Mouse (Mus musculus) embryonic facial prominence, embryonic 14.5 days (tissue): ENCODE data around the gene Ubald1. TPM values are rescaled to one million over a fixed set of nuclear protein-coding genes. Genes with fewer than 3 reads are reported as not detected.

ENCODE experiments used
- ATAC-seq: fragments of 200-750 bp; cut with Nextera tagmentation; 2 replicates; pipeline ENCODE4 v1.8.0; 2017; ENCODE audit warnings: low read depth, moderate number of reproducible peaks, moderate TSS enrichment
- DNase-seq: peaks from one replicate; pipeline ENCODE4 v3.0.0-alpha.2; 2015; ENCODE audit warnings: low spot score
- H3K27ac ChIP-seq: fragments of 300-500 bp; sonication (generic); replicated peaks from 2 replicates; pipeline ENCODE4 v1.5.1; 2014; ENCODE audit warnings: low read depth, mild to moderate bottlenecking, low read length, moderate library complexity
- H3K27me3 ChIP-seq: fragments of 300-500 bp; sonication (generic); replicated peaks from 2 replicates; pipeline ENCODE4 v1.6.1; 2014; ENCODE audit warnings: low read length; ENCODE audit not compliant: control insufficient read depth, insufficient read depth
- H3K36me3 ChIP-seq: fragments of 300-500 bp; sonication (generic); 2 replicates; pipeline ENCODE4 v1.6.1; 2014; ENCODE audit warnings: low read length, mixed read lengths; ENCODE audit not compliant: control insufficient read depth, insufficient read depth
- H3K4me1 ChIP-seq: fragments of 300-500 bp; sonication (generic); 2 replicates; pipeline ENCODE4 v1.6.1; 2014; ENCODE audit warnings: antibody characterized with exemption, low read length; ENCODE audit not compliant: control insufficient read depth, insufficient read depth
- H3K4me2 ChIP-seq: fragments of 300-500 bp; sonication (generic); 2 replicates; pipeline ENCODE4 v1.6.1; 2014; ENCODE audit warnings: low read depth, mild to moderate bottlenecking, low read length, moderate library complexity, mixed read lengths
- H3K4me3 ChIP-seq: fragments of 300-500 bp; sonication (generic); 2 replicates; pipeline ENCODE4 v1.5.1; 2014; ENCODE audit warnings: low read depth, mild to moderate bottlenecking, low read length
- H3K9ac ChIP-seq: fragments of 300-500 bp; sonication (generic); 2 replicates; pipeline ENCODE4 v1.6.1; 2014; ENCODE audit warnings: low read depth, mild to moderate bottlenecking, low read length, moderate library complexity, mixed read lengths
- H3K9me3 ChIP-seq: fragments of 300-500 bp; sonication (generic); 2 replicates; pipeline ENCODE4 v1.6.1; 2016; ENCODE audit warnings: low read length; ENCODE audit not compliant: control insufficient read depth
- WGBS: fragments of 180-500 bp; shearing (Covaris S2); extraction: QIAGEN DNeasy Blood & Tissue Kit; methylation state at CpG from one replicate; pipeline ENCODE4 v1.1.7; 2014; 5-methylcytosine and 5-hydroxymethylcytosine counted together
- polyA plus RNA-seq: library from polyadenylated mRNA; unstranded; fragments of >200 nt; fragmentation: Nextera tagmentation; extraction: Ambion mirVana; gene quantifications from 2 replicates; pipeline ENCODE4 v1.2.1, GENCODE M21; 2014

Ubald1 gene
- polyA plus RNA-seq, 1 experiment from 2014 or later = 36.3 TPM

GRCm38 (mm10) chr16:4831650-4832419, 48.3 kb downstream of the Ubald1 start:
- no peaks in the 10 kb centered on the region for H3K4me1 ChIP-seq
- ATAC-seq (no peak), DNase-seq (no peak)
- 63% methylated on average over 15 of the region's 15 CpGs for WGBS
- no peaks in the 10 kb centered on the region for H3K27me3 ChIP-seq
- H3K9ac ChIP-seq = no peak overlapping the region
- H3K27ac ChIP-seq = no peak overlapping the region
- no peaks in the 10 kb centered on the region for H3K36me3 ChIP-seq
- H3K9me3 ChIP-seq = no peaks in the 10 kb centered on the region
- no peak overlapping the region for H3K4me2 ChIP-seq
- no peak overlapping the region for H3K4me3 ChIP-seq

DNA sequence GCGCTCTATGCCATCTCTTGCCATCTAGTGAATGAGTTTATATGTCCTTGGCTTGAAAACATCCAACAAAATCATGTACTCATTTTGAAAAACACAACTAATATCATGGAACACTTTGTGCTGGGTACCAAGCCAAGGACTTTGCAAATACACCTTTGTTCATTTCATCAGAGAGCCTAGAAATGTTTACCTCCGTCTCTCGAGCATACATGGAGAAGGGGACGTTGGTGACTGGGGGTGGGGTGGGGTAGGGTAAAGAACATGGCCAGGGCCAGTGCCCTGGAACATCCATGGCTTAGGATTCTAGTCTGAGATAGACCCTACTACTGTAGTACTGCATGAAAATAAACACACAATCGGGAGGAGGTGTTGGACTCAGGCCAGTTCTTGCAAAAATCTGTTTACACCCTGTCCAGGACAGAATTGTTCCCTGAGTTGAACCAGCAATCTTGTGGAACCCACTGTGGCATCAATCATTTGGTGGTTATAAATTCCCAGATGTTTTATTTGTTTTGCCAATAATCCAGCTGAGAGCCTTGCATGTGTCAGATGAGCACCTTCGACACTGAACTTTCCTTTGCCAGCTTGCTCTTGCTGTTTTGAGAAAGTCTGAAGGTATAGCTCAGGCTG, 50.7 kb downstream of the Ubald1 start:
- no peaks in the 10 kb centered on the region for H3K4me1 ChIP-seq
- no peak overlapping the region for H3K4me2 ChIP-seq
- WGBS = 81% methylated on average over 6 of the region's 6 CpGs
- H3K27me3 ChIP-seq = no peaks in the 10 kb centered on the region
- H3K27ac ChIP-seq = no peak overlapping the region
- ATAC-seq (no peak), DNase-seq (no peak)
- H3K9me3 ChIP-seq = no peaks in the 10 kb centered on the region
- no peak overlapping the region for H3K4me3 ChIP-seq
- H3K9ac ChIP-seq = no peak overlapping the region
- H3K36me3 ChIP-seq = no peaks in the 10 kb centered on the region

DNA sequence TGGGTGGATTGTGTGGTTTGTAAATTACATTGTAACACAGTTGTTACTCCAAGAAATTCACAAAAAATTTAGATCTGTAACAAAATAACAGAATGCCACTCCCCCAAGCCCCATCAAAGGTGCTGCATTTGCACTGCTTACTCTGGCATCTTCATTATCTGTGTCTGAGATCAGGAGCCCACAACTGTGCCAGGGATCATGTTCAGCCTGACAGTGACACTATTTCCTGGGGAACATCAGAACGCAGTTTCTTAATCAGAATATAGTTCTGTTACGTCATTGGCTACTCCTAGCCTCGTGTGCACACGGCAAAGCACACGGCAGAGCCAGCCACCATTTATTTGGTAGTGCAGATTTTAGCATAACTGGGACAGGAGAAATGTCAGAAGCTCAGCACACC, 52.5 kb downstream of the Ubald1 start:
- DNase-seq (no peak), ATAC-seq (no peak)
- Histone ChIP-seq H3K27me3 (no peaks in the 10 kb centered on the region), H3K36me3 (no peaks in the 10 kb centered on the region), H3K27ac (no peak overlapping the region), H3K4me3 (no peak overlapping the region), H3K9me3 (no peaks in the 10 kb centered on the region), H3K4me1 (no peaks in the 10 kb centered on the region), H3K9ac (no peak overlapping the region), H3K4me2 (no peak overlapping the region)
- WGBS = 85% methylated on average over 5 of the region's 5 CpGs

Other genes with a start within 250 kb of the Ubald1 start
- 31.3 and 32.4 TPM in 2 replicates for gene Vasn, start 240.4 kb downstream of the Ubald1 start, polyA plus RNA-seq
- 57.6 and 57.7 TPM in 2 replicates for gene Dnaja3, start 240.3 kb downstream of the Ubald1 start, polyA plus RNA-seq
- gene Coro7, start 200.5 kb downstream of the Ubald1 start, polyA plus RNA-seq = 11.5 and 16.1 TPM in 2 replicates
- gene Nmral1, start 161.0 kb downstream of the Ubald1 start, polyA plus RNA-seq = 46.3 and 56.8 TPM in 2 replicates
- gene Hmox2, start 154.0 kb downstream of the Ubald1 start, polyA plus RNA-seq = 97.6 and 107 TPM in 2 replicates
- gene Cdip1, start 90.0 kb downstream of the Ubald1 start, polyA plus RNA-seq = 86.7 and 91.2 TPM in 2 replicates
- 0.33 and 0.39 TPM in 2 replicates for gene 4930562C15Rik, start 44.9 kb downstream of the Ubald1 start, polyA plus RNA-seq
- gene Mgrn1, start 5.9 kb upstream of the Ubald1 start, polyA plus RNA-seq = 76.2 and 87.8 TPM in 2 replicates
- 143 and 162 TPM in 2 replicates for gene Nudt16l1, start 58.4 kb upstream of the Ubald1 start, polyA plus RNA-seq
- 48.3 and 53.9 TPM in 2 replicates for gene Anks3, start 83.9 kb upstream of the Ubald1 start, polyA plus RNA-seq
- 0.22 TPM in 1 of 2 replicates, not detected in the other for gene Sept12, start 117.5 kb upstream of the Ubald1 start, polyA plus RNA-seq
- 5.8 and 9.3 TPM in 2 replicates for gene Smim22, start 127.0 kb upstream of the Ubald1 start, polyA plus RNA-seq
- 50.2 and 53.0 TPM in 2 replicates for gene Rogdi, start 133.2 kb upstream of the Ubald1 start, polyA plus RNA-seq
- 91.3 and 96.0 TPM in 2 replicates for gene Glyr1, start 169.5 kb upstream of the Ubald1 start, polyA plus RNA-seq
- gene Ubn1, start 169.7 kb upstream of the Ubald1 start, polyA plus RNA-seq = 24.0 and 24.2 TPM in 2 replicates